Mouse (Mus musculus) lung, embryonic 14.5 days (tissue): ENCODE measurements at regions not wholly inside any gene's neighbourhood (a gene's known extent, or its start where the extent isn't known, plus 50 kb on each side); places are given as distances from the start of the nearest gene placed in this dataset.

Source experiments
- ATAC-seq: fragments of 200-750 bp; cut with Nextera tagmentation; 2 replicates; pipeline ENCODE4 v1.8.0; 2017; ENCODE audit warnings: mild to moderate bottlenecking, moderate TSS enrichment, moderate library complexity; ENCODE audit not compliant: insufficient read depth
- DNase-seq: peaks from one replicate; pipeline ENCODE4 v3.0.0-alpha.2; 2015
- H3K27ac ChIP-seq: fragments of 300-500 bp; sonication (generic); 2 replicates; pipeline ENCODE4 v1.5.1; 2014; ENCODE audit warnings: low read depth, mild to moderate bottlenecking, moderate library complexity
- H3K27me3 ChIP-seq: fragments of 300-500 bp; sonication (generic); 2 replicates; pipeline ENCODE4 v1.6.1; 2014; ENCODE audit warnings: low read length, control low read depth; ENCODE audit not compliant: insufficient read depth
- H3K36me3 ChIP-seq: fragments of 300-500 bp; sonication (generic); 2 replicates; pipeline ENCODE4 v1.6.1; 2014; ENCODE audit warnings: control low read depth; ENCODE audit not compliant: insufficient read depth
- H3K4me1 ChIP-seq: fragments of 300-500 bp; sonication (generic); 2 replicates; pipeline ENCODE4 v1.6.1; 2014; ENCODE audit warnings: antibody characterized with exemption, control low read depth; ENCODE audit not compliant: insufficient read depth
- H3K4me2 ChIP-seq: fragments of 300-500 bp; sonication (generic); 2 replicates; pipeline ENCODE4 v1.6.1; 2014; ENCODE audit warnings: mild to moderate bottlenecking
- H3K4me3 ChIP-seq: fragments of 300-500 bp; sonication (generic); 2 replicates; pipeline ENCODE4 v1.5.1; 2014; ENCODE audit warnings: low read depth, low read length
- H3K9ac ChIP-seq: fragments of 300-500 bp; sonication (generic); 2 replicates; pipeline ENCODE4 v1.6.1; 2014
- H3K9me3 ChIP-seq: fragments of 300-500 bp; sonication (generic); 2 replicates; pipeline ENCODE4 v1.6.1; 2016; ENCODE audit warnings: low read depth, low read length, control low read depth
- CTCF ChIP-seq: IDR thresholded peaks from 2 replicates; pipeline ENCODE4 v1.5.1; 2016; ENCODE audit warnings: antibody characterized with exemption, low read depth
- WGBS: fragments of 180-500 bp; shearing (Covaris S2); extraction: QIAGEN DNeasy Blood & Tissue Kit; methylation state at CpG from one replicate; pipeline ENCODE4 v1.1.7; 2014; 5-methylcytosine and 5-hydroxymethylcytosine counted together

GRCm38 (mm10) chr15:56746698-56747097, 730.7 kb downstream of the Slc22a22 start:
- ATAC-seq (no peak), DNase-seq (no peak)
- no peak overlapping the region for H3K4me3 ChIP-seq
- 0 out of 2 replicates have a peak, but pooled peaks cover 3% of the 10 kb centered on the region for H3K4me1 ChIP-seq
- no peak overlapping the region for H3K9ac ChIP-seq
- H3K27me3 ChIP-seq: no peaks in the 10 kb centered on the region
- no peak overlapping the region for H3K4me2 ChIP-seq
- no peaks in the 10 kb centered on the region for H3K9me3 ChIP-seq
- no peaks in the 10 kb centered on the region for H3K36me3 ChIP-seq
- WGBS: 49% methylated on average over 1 of the region's 1 CpGs
- no peak overlapping the region for H3K27ac ChIP-seq
- no peak for TF ChIP-seq CTCF

GRCm38 (mm10) chr15:56744915-56745314, 732.5 kb downstream of the Slc22a22 start:
- peak; percentile 66 for TF ChIP-seq CTCF
- no peaks in the 10 kb centered on the region for H3K36me3 ChIP-seq
- no peaks in the 10 kb centered on the region for H3K27me3 ChIP-seq
- DNase-seq (peak; percentile 74), ATAC-seq (no peak)
- 0 out of 2 replicates have a peak, but pooled peaks cover 3% of the 10 kb centered on the region for H3K4me1 ChIP-seq
- no peak overlapping the region for H3K9ac ChIP-seq
- no peak overlapping the region for H3K27ac ChIP-seq
- no peak overlapping the region for H3K4me2 ChIP-seq
- H3K4me3 ChIP-seq: no peak overlapping the region
- WGBS: 49% methylated on average over 4 of the region's 4 CpGs
- no peaks in the 10 kb centered on the region for H3K9me3 ChIP-seq
